Mouse (Mus musculus): ENCODE results near the gene Ntng2.

Ntng2 gene

GRCm38 (mm10) chr2:29190392-29190791 is 62.4 kb downstream of the Ntng2 start:
- no peaks in the 10 kb centered on the region for H3K27me3 ChIP-seq (ENCODE audit: control insufficient read depth, insufficient read depth, low read length, poor library complexity, severe bottlenecking)
- H3K36me3 ChIP-seq (ENCODE audit: control insufficient read depth, insufficient read depth, low read length, poor library complexity, severe bottlenecking): no peaks in the 10 kb centered on the region
- no peak for DNase-seq (ENCODE audit: low read depth, low spot score)

GRCm38 (mm10) chr2:29186209-29186608 is 66.6 kb downstream of the Ntng2 start:
- DNase-seq (ENCODE audit: low read depth, low spot score): no peak
- Histone ChIP-seq H3K27me3 (ENCODE audit: control insufficient read depth, insufficient read depth, low read length, poor library complexity, severe bottlenecking) (no peaks in the 10 kb centered on the region), H3K36me3 (ENCODE audit: control insufficient read depth, insufficient read depth, low read length, poor library complexity, severe bottlenecking) (0 out of 2 replicates have a peak, but pooled peaks cover 2% of the 10 kb centered on the region)

DNA sequence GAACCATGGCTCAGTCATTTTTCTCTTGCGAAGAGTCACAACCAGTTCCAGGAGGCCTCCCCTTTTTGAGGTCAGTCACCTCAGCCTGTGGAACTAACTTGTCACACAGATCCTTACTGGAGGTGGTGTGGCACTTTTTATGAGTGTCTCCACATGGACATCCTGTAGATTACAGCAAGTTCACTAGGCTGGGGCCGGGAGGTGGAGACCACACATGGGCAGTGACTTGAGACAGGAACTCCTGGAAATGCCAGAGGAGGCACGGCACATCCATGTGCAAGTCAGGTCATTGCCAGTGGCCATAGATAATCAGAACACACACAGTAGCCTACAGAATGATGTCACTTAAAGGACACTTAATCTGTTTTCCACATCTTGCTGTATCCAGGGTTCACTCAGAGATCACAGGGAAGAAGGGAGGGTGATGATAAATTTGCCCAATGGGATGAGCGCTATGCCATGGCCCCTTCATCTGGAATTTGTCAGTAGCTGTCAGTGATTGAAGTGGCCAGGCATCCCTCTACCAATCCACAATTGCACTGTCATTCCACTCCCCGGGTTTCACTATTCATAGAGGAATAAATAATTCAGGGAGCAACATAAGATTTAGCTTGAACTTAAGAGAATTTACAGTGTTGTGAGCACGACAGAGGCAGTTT is 69.4 kb downstream of the Ntng2 start:
- peaks cover 7% of the 10 kb centered on the region for H3K36me3 ChIP-seq (ENCODE audit: control insufficient read depth, insufficient read depth, low read length, poor library complexity, severe bottlenecking)
- H3K27me3 ChIP-seq (ENCODE audit: control insufficient read depth, insufficient read depth, low read length, poor library complexity, severe bottlenecking): no peaks in the 10 kb centered on the region
- no peak for DNase-seq (ENCODE audit: low read depth, low spot score)

DNA sequence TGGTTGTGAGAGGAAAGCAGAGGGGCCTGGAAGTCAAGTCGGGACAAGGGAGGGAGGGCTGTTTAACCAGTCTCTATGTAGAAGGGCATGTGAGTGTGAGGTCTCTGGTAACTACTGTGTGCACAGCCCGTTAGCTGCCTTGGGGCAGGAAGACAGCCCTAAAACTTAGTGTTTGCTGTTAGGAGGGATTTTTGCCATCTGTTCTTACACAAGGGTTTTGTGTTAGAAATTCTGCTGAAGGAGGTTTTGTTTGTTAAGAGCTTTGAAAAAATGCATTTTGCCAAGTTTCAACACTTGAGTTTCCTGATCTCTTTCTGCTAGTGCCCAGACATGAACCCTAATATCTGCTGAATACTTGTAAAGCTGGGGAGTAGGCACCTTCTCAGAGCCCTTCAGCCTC is 71.7 kb downstream of the Ntng2 start:
- DNase-seq (ENCODE audit: low read depth, low spot score): no peak
- peaks cover 10% of the 10 kb centered on the region for H3K36me3 ChIP-seq (ENCODE audit: control insufficient read depth, insufficient read depth, low read length, poor library complexity, severe bottlenecking)
- H3K27me3 ChIP-seq (ENCODE audit: control insufficient read depth, insufficient read depth, low read length, poor library complexity, severe bottlenecking): no peaks in the 10 kb centered on the region

- DNase-seq (ENCODE audit: low read depth, low spot score): no peak
- H3K27me3 ChIP-seq (ENCODE audit: control insufficient read depth, insufficient read depth, low read length, poor library complexity, severe bottlenecking): no peaks in the 10 kb centered on the region
- peaks cover 12% of the 10 kb centered on the region for H3K36me3 ChIP-seq (ENCODE audit: control insufficient read depth, insufficient read depth, low read length, poor library complexity, severe bottlenecking)
Measured at GRCm38 (mm10) chr2:29179810-29180209, 73.0 kb downstream of the Ntng2 start.

GRCm38 (mm10) chr2:29174887-29175286 is 77.9 kb downstream of the Ntng2 start:
- peaks cover 30% of the 10 kb centered on the region for H3K36me3 ChIP-seq (ENCODE audit: control insufficient read depth, insufficient read depth, low read length, poor library complexity, severe bottlenecking)
- no peaks in the 10 kb centered on the region for H3K27me3 ChIP-seq (ENCODE audit: control insufficient read depth, insufficient read depth, low read length, poor library complexity, severe bottlenecking)
- DNase-seq (ENCODE audit: low read depth, low spot score): no peak

- peaks cover 24% of the 10 kb centered on the region for H3K36me3 ChIP-seq (ENCODE audit: control insufficient read depth, insufficient read depth, low read length, poor library complexity, severe bottlenecking)
- no peak for DNase-seq (ENCODE audit: low read depth, low spot score)
- no peaks in the 10 kb centered on the region for H3K27me3 ChIP-seq (ENCODE audit: control insufficient read depth, insufficient read depth, low read length, poor library complexity, severe bottlenecking)
Measured at GRCm38 (mm10) chr2:29168067-29168466, 84.7 kb downstream of the Ntng2 start.

- DNase-seq (ENCODE audit: low read depth, low spot score): no peak
- Histone ChIP-seq H3K36me3 (ENCODE audit: control insufficient read depth, insufficient read depth, low read length, poor library complexity, severe bottlenecking) (peaks cover 23% of the 10 kb centered on the region), H3K27me3 (ENCODE audit: control insufficient read depth, insufficient read depth, low read length, poor library complexity, severe bottlenecking) (no peaks in the 10 kb centered on the region)
Measured at GRCm38 (mm10) chr2:29151941-29152340, 100.9 kb downstream of the Ntng2 start.
